Comparison of ENCODE assay signal across 13 mouse cellular contexts in the genomic region with DNA sequence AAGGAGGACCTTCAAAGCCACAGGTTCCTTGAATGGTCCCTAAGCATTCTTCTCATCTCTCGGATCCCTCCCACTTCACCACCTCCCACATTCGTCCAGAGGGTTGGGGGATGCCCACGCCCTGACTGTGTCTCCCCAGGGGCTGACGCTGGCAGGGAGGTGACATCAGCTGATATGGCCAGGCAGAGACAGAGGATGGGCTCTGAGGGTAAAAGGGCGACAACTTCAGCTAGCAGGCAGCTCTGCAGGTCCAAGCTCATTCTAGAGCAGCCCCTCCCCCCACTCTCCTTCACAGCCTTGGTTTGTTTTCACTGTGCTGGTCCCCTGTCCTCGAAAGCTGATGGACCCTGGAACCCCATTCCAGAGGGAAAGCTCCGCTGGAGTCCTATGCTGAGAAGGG. TPM values are rescaled to one million over a fixed set of nuclear protein-coding genes. Genes with fewer than 3 reads are reported as not detected.
A peak's percentile ranks its signal among the peaks of the same experiment; 100 is the strongest.
DNase-seq lines count a peak whose midpoint lies in the region; ATAC-seq and TF ChIP-seq lines count a peak whose summit lies in the region.
"Had no signal": no experiment of that assay in that cellular context is flagged by ENCODE, and none has a peak within 500 bp of the region (broad histone marks: within the 10 kb centered on the region; RNA-seq: fewer than 3 reads in every experiment).

No protein-coding gene starts in this region.

- H3K4me3 ChIP-seq in heart, embryonic 12.5 days = no peak overlapping the region
- H3K4me3 ChIP-seq in ES-Bruce4 (ENCODE audit: low read depth, low read length) = no peak overlapping the region
- no peak overlapping the region for H3K4me3 ChIP-seq in heart, embryonic 16.5 days (ENCODE audit: low read length)
- H3K4me3 ChIP-seq: hindbrain, embryonic 13.5 days had no signal

- no peaks in the 10 kb centered on the region for H3K9me3 ChIP-seq in heart, embryonic 12.5 days (replicated peaks)
- H3K9me3 ChIP-seq in ES-Bruce4 (replicated peaks; ENCODE audit: control insufficient read depth, insufficient read depth, low read length, poor library complexity, severe bottlenecking) = no peaks in the 10 kb centered on the region
- H3K9me3 ChIP-seq in heart, embryonic 16.5 days (replicated peaks; ENCODE audit: control insufficient read depth, low read length) = no peaks in the 10 kb centered on the region
- H3K9me3 ChIP-seq: hindbrain, embryonic 13.5 days had no signal

- H3K9ac ChIP-seq in heart, embryonic 12.5 days = no peak overlapping the region
- H3K9ac ChIP-seq in ES-Bruce4 (ENCODE audit: low read depth, poor library complexity, severe bottlenecking) = no peak overlapping the region
- H3K9ac ChIP-seq in heart, embryonic 16.5 days (ENCODE audit: low read length) = peak overlapping the region; percentile 52; the same call in 1 of the 2 replicates
- H3K9ac ChIP-seq: hindbrain, embryonic 13.5 days had no signal

- 15% methylated on average over 7 of the region's 7 CpGs for WGBS in heart, embryonic 12.5 days
- WGBS in heart, embryonic 16.5 days = 23% methylated on average over 7 of the region's 7 CpGs

- no peak for DNase-seq in heart, adult 8-10 months (ENCODE audit: low spot score)
- DNase-seq in 3134 (ENCODE audit: extremely low read depth, insufficient read length, low spot score) = peak; percentile 63
- DNase-seq in cerebellum, adult 11-12 months = no peak
- DNase-seq in spleen, postnatal 36 days (ENCODE audit: low spot score in 2 of 2) = no peak
- DNase-seq: cerebellum, postnatal 14 days; thymus, adult 18-20 months had no signal

- H3K4me2 ChIP-seq in heart, embryonic 12.5 days = peak overlapping the region; percentile 31; the same call in 1 of the 2 replicates
- H3K4me2 ChIP-seq in heart, embryonic 16.5 days (ENCODE audit: low read depth, low read length) = peak overlapping the region; percentile 25; the same call in 1 of the 2 replicates
- H3K4me2 ChIP-seq: hindbrain, embryonic 13.5 days; liver, embryonic 11.5 days had no signal

- H3K27me3 ChIP-seq in heart, embryonic 12.5 days (replicated peaks) = peaks cover 4% of the 10 kb centered on the region; the same call in 1 of the 2 replicates
- H3K27me3 ChIP-seq in ES-Bruce4 (ENCODE audit: control insufficient read depth, insufficient read depth, low read length, poor library complexity, severe bottlenecking) = no peaks in the 10 kb centered on the region
- no peaks in the 10 kb centered on the region for H3K27me3 ChIP-seq in heart, embryonic 16.5 days (ENCODE audit: control insufficient read depth, insufficient read depth, low read length)
- H3K27me3 ChIP-seq: hindbrain, embryonic 13.5 days had no signal

- H3K36me3 ChIP-seq in heart, embryonic 12.5 days = no peaks in the 10 kb centered on the region
- no peaks in the 10 kb centered on the region for H3K36me3 ChIP-seq in ES-Bruce4 (ENCODE audit: control insufficient read depth, insufficient read depth, low read length, poor library complexity, severe bottlenecking)
- no peaks in the 10 kb centered on the region for H3K36me3 ChIP-seq in heart, embryonic 16.5 days (ENCODE audit: control insufficient read depth, insufficient read depth)
- H3K36me3 ChIP-seq: hindbrain, embryonic 13.5 days had no signal

- no peak for TF ChIP-seq CTCF in ES-Bruce4 (IDR thresholded peaks at IDR 0.05; ENCODE audit: low read depth, low read length)

- peaks cover 79% of the 10 kb centered on the region for H3K4me1 ChIP-seq in heart, embryonic 12.5 days (replicated peaks)
- peaks cover 13% of the 10 kb centered on the region for H3K4me1 ChIP-seq in ES-Bruce4 (ENCODE audit: control insufficient read depth, insufficient read depth, low read length)
- peaks cover 78% of the 10 kb centered on the region for H3K4me1 ChIP-seq in heart, embryonic 16.5 days (ENCODE audit: control insufficient read depth, insufficient read depth, low read length)

- H3K27ac ChIP-seq in heart, embryonic 12.5 days (ENCODE audit: poor library complexity, severe bottlenecking) = peak overlapping the region; percentile 73
- peak overlapping the region; percentile 37; the same call in 1 of the 2 replicates for H3K27ac ChIP-seq in ES-Bruce4 (ENCODE audit: insufficient read depth, low read length)
- peak overlapping the region; percentile 77 for H3K27ac ChIP-seq in heart, embryonic 16.5 days (ENCODE audit: low read length)
- H3K27ac ChIP-seq: hindbrain, embryonic 13.5 days had no signal

- ATAC-seq in heart, embryonic 12.5 days (ENCODE audit: insufficient number of reproducible peaks, low FRiP score) = no peak
- ATAC-seq in heart, embryonic 16.5 days (replicated peaks; ENCODE audit: extremely low read depth, insufficient read depth, low FRiP score) = no peak
- ATAC-seq: CD4-positive, CD25-positive, alpha-beta regulatory T cell, adult 4 months; intestine, postnatal 0 days had no signal

- TF ChIP-seq POLR2A in ES-Bruce4 (IDR thresholded peaks at IDR 0.05; ENCODE audit: insufficient read depth, low read length) = no peak

- TF ChIP-seq EP300 in ES-Bruce4 (IDR thresholded peaks at IDR 0.05; ENCODE audit: insufficient read depth, low read depth, low read length) = no peak

RNA-seq across cellular contexts. Expression of a gene that starts 41.3 kb away (rescaled TPM):
- polyA plus RNA-seq in heart, embryonic 12.5 days (2016; fragmentation: Nextera tagmentation; extraction: Ambion mirVana) = 0.24 and 0.63 TPM in 2 replicates
- total RNA-seq in heart, adult 8-10 months (2022) = 1 to 10 TPM in 1 of 4 experiments, under 1 TPM in 3; 0.19 to 1.3 (median 0.38) TPM
- 12.1 and 13.3 TPM in 2 replicates for polyA plus RNA-seq in ES-Bruce4 (2011; ENCODE audit: insufficient read depth, insufficient read length, low read depth, missing spikeins)
- polyA plus RNA-seq in heart, embryonic 16.5 days (2015; fragmentation: Nextera tagmentation; extraction: Ambion mirVana) = 0.15 and 0.20 TPM in 2 replicates
- polyA plus RNA-seq: liver, embryonic 11.5 days had no signal
